Mouse (Mus musculus) CH12.LX (cell line): ENCODE data around the gene Asic1. TPM values are rescaled to one million over a fixed set of nuclear protein-coding genes. Genes with fewer than 3 reads are reported as not detected.

ENCODE experiments used
- DNase-seq: peaks from one replicate; pipeline ENCODE4 v3.0.0-alpha.2; 2013; ENCODE audit errors: extremely low read depth
- H3K27ac ChIP-seq: 2 replicates; pipeline ENCODE4 v1.5.1; 2012; ENCODE audit warnings: low read depth, mild to moderate bottlenecking, control low read depth, moderate library complexity; ENCODE audit not compliant: insufficient read depth
- H3K27me3 ChIP-seq: replicated peaks from 2 replicates; pipeline ENCODE3; 2012; ENCODE audit warnings: inconsistent platforms
- H3K36me3 ChIP-seq, 2 experiments: replicated peaks in 1 of 2; 2 replicates each; pipeline versions ENCODE3 to v1.6.1; 2012; ENCODE audit warnings: inconsistent platforms in 1 of 2, low read length in 1 of 2, mild to moderate bottlenecking in 1 of 2, mixed read lengths in 1 of 2, moderate library complexity in 1 of 2; ENCODE audit not compliant: control insufficient read depth in 1 of 2, insufficient read depth in 1 of 2
- H3K4me1 ChIP-seq, 2 experiments: 2 replicates each; pipeline ENCODE4 v1.6.1; 2012; ENCODE audit warnings: inconsistent platforms in 1 of 2, moderate library complexity in 1 of 2; ENCODE audit not compliant: insufficient read depth in 2 of 2, control insufficient read depth in 1 of 2
- H3K4me2 ChIP-seq: 2 replicates; pipeline ENCODE4 v1.6.1; 2012; ENCODE audit warnings: low read depth, mild to moderate bottlenecking, control low read depth; ENCODE audit not compliant: poor library complexity, insufficient read depth, severe bottlenecking
- H3K4me3 ChIP-seq, 3 experiments: fragments of 150-350 bp in 1 of 3; sonication (generic) in 1 of 3; replicated peaks in 1 of 3; 2 replicates each; pipeline versions ENCODE3 to v1.5.1; 2011 to 2012; ENCODE audit warnings: low read depth in 2 of 3, low read length in 2 of 3, mild to moderate bottlenecking in 2 of 3, moderate library complexity in 2 of 3, control low read depth in 1 of 3, improper control_type of control experiment in 1 of 3, inconsistent platforms in 1 of 3, mixed read lengths in 1 of 3; ENCODE audit not compliant: poor library complexity in 1 of 3
- H3K79me2 ChIP-seq: replicated peaks from 2 replicates; pipeline ENCODE4 v1.6.1; 2012; ENCODE audit warnings: mild to moderate bottlenecking, moderate library complexity; ENCODE audit not compliant: control insufficient read depth, poor library complexity, insufficient read depth, severe bottlenecking; ENCODE audit errors: extremely low read depth
- H3K9ac ChIP-seq: 2 replicates; pipeline ENCODE4 v1.6.1; 2012; ENCODE audit warnings: low read depth, mild to moderate bottlenecking, control low read depth, moderate library complexity; ENCODE audit not compliant: insufficient read depth
- H3K9me3 ChIP-seq: replicated peaks from 2 replicates; pipeline ENCODE3; 2012; ENCODE audit warnings: low read length, inconsistent platforms, mixed read lengths
- BHLHE40 ChIP-seq: IDR thresholded peaks from 2 replicates; pipeline ENCODE4 v1.6.1; 2011; ENCODE audit warnings: mild to moderate bottlenecking, low read depth, low read length, improper control_type of control experiment
- CHD1 ChIP-seq: IDR thresholded peaks from 2 replicates; pipeline ENCODE4 v1.6.1; 2012; ENCODE audit warnings: low read depth, low read length, improper control_type of control experiment, inconsistent platforms
- CTCF ChIP-seq, 2 experiments: IDR thresholded peaks in 1 of 2; conservative IDR thresholded peaks in 1 of 2; 2 replicates each; pipeline ENCODE4 v1.5.1; 2011 to 2012; ENCODE audit warnings: low read depth in 2 of 2, low read length in 2 of 2, improper control_type of control experiment in 1 of 2, inconsistent platforms in 1 of 2, mild to moderate bottlenecking in 1 of 2, moderate library complexity in 1 of 2
- EP300 ChIP-seq: IDR thresholded peaks from 2 replicates; pipeline ENCODE4 v1.6.1; 2011; ENCODE audit warnings: low read length, improper control_type of control experiment
- ETS1 ChIP-seq: conservative IDR thresholded peaks from 2 replicates; pipeline ENCODE4 v1.6.1; 2012; ENCODE audit warnings: low read depth, mild to moderate bottlenecking, inconsistent platforms, low read length, improper control_type of control experiment, moderate library complexity
- GABPA ChIP-seq: IDR thresholded peaks from 2 replicates; pipeline ENCODE4 v1.6.1; 2012; ENCODE audit warnings: low read depth, low read length, improper control_type of control experiment, inconsistent platforms; ENCODE audit not compliant: insufficient replicate concordance
- JUN ChIP-seq: IDR thresholded peaks from 2 replicates; pipeline ENCODE4 v1.6.1; 2011; ENCODE audit warnings: low read depth, mild to moderate bottlenecking, low read length, improper control_type of control experiment, moderate library complexity; ENCODE audit not compliant: insufficient read depth
- JUND ChIP-seq: conservative IDR thresholded peaks from 2 replicates; pipeline ENCODE4 v1.6.1; 2011; ENCODE audit warnings: low read depth, low read length, improper control_type of control experiment
- KAT2A ChIP-seq: IDR thresholded peaks from 2 replicates; pipeline ENCODE4 v1.6.1; 2012; ENCODE audit warnings: low read length, improper control_type of control experiment, inconsistent platforms; ENCODE audit not compliant: insufficient replicate concordance
- MAFK ChIP-seq: IDR thresholded peaks from 2 replicates; pipeline ENCODE4 v1.6.1; 2011; ENCODE audit warnings: low read length, improper control_type of control experiment; ENCODE audit not compliant: insufficient replicate concordance
- MAX ChIP-seq: IDR thresholded peaks from 2 replicates; pipeline ENCODE4 v1.6.1; 2011; ENCODE audit warnings: low read length, improper control_type of control experiment
- MAZ ChIP-seq: IDR thresholded peaks from 2 replicates; pipeline ENCODE4 v1.6.1; 2012; ENCODE audit warnings: low read depth, mild to moderate bottlenecking, inconsistent platforms, low read length, improper control_type of control experiment, moderate library complexity
- MEF2A ChIP-seq: IDR thresholded peaks from 2 replicates; pipeline ENCODE4 v1.6.1; 2014; ENCODE audit warnings: low read depth, mild to moderate bottlenecking, inconsistent platforms, low read length, improper control_type of control experiment, borderline replicate concordance
- NELFE ChIP-seq: IDR thresholded peaks from 2 replicates; pipeline ENCODE4 v1.6.1; 2011; ENCODE audit warnings: low read depth, low read length, improper control_type of control experiment
- NRF1 ChIP-seq: IDR thresholded peaks from 2 replicates; pipeline ENCODE4 v1.6.1; 2014; ENCODE audit warnings: low read depth, mild to moderate bottlenecking, inconsistent platforms, low read length, improper control_type of control experiment, moderate library complexity
- PAX5 ChIP-seq: IDR thresholded peaks from 2 replicates; pipeline ENCODE4 v1.6.1; 2012; ENCODE audit warnings: low read length, inconsistent platforms, mixed read lengths
- POLR2A ChIP-seq: IDR thresholded peaks from 2 replicates; pipeline ENCODE4 v1.6.1; 2011; ENCODE audit warnings: low read depth, mild to moderate bottlenecking, improper control_type of control experiment, low read length
- RAD21 ChIP-seq: IDR thresholded peaks from 2 replicates; pipeline ENCODE4 v1.6.1; 2011; ENCODE audit warnings: low read depth, mild to moderate bottlenecking, low read length, improper control_type of control experiment, moderate library complexity
- RCOR1 ChIP-seq: conservative IDR thresholded peaks from 2 replicates; pipeline ENCODE4 v1.6.1; 2012; ENCODE audit warnings: low read depth, mild to moderate bottlenecking, inconsistent platforms, low read length, improper control_type of control experiment
- SMC3 ChIP-seq: IDR thresholded peaks from 2 replicates; pipeline ENCODE4 v1.6.1; 2011; ENCODE audit warnings: low read depth, low read length, improper control_type of control experiment
- TBP ChIP-seq: conservative IDR thresholded peaks from 2 replicates; pipeline ENCODE4 v1.6.1; 2011; ENCODE audit warnings: low read depth, low read length, improper control_type of control experiment
- TCF12 ChIP-seq: IDR thresholded peaks from 2 replicates; pipeline ENCODE4 v1.6.1; 2014; ENCODE audit warnings: low read depth, mild to moderate bottlenecking, inconsistent platforms, low read length, improper control_type of control experiment
- UBTF ChIP-seq: IDR thresholded peaks from 2 replicates; pipeline ENCODE4 v1.6.1; 2012; ENCODE audit warnings: low read depth, mild to moderate bottlenecking, inconsistent platforms, low read length, improper control_type of control experiment, moderate library complexity
- USF1 ChIP-seq: IDR thresholded peaks from 2 replicates; pipeline ENCODE4 v1.6.1; 2014; ENCODE audit warnings: low read depth, mild to moderate bottlenecking, inconsistent platforms, low read length, improper control_type of control experiment
- ZC3H11A ChIP-seq: IDR thresholded peaks from 2 replicates; pipeline ENCODE4 v1.6.1; 2012; ENCODE audit warnings: low read depth, mild to moderate bottlenecking, inconsistent platforms, low read length, improper control_type of control experiment
- ZMIZ1 ChIP-seq: IDR thresholded peaks from 2 replicates; pipeline ENCODE4 v1.6.1; 2012; ENCODE audit warnings: low read depth, mild to moderate bottlenecking, inconsistent platforms, low read length, improper control_type of control experiment
- ZNF384 ChIP-seq: IDR thresholded peaks from 2 replicates; pipeline ENCODE4 v1.6.1; 2012; ENCODE audit warnings: low read depth, low read length, improper control_type of control experiment, inconsistent platforms
- dilution Hi-C: fragments of 300-500 bp; cut with MboI; formaldehyde crosslinking; loops from 2 replicates; pipeline ENCODE4 v1.14.3; 2020; ENCODE audit warnings: low sequenced_read_pairs; ENCODE audit not compliant: extremely low pct_unique_long_range_greater_than_20kb, extremely low pct_ligation_motif_present
- in situ Hi-C: fragments of 300-500 bp; cut with MboI; formaldehyde crosslinking; loops from 3 replicates; pipeline ENCODE4 v1.14.3; 2019; ENCODE audit warnings: low sequenced_read_pairs, low pct_ligation_motif_present, low pct_unique_long_range_greater_than_20kb, mixed read lengths
- polyA plus RNA-seq: library from polyadenylated mRNA; unstranded; fragments of >175 nt; gene quantifications from 2 replicates; pipeline ENCODE4 v1.2.1, GENCODE M21; 2012; ENCODE audit warnings: low read depth; ENCODE audit not compliant: insufficient read length
- total RNA-seq, 2 experiments: library from RNA; depleted of rRNA; stranded (reverse); fragments of 300-350 nt in 1 of 2; fragments of >200 nt in 1 of 2; gene quantifications; 2 replicates each; pipeline ENCODE4 v1.2.3; 2012 to 2014

Asic1 gene
- total and polyA plus RNA-seq, 3 experiments: 0.47 to 0.94 TPM; not detected in 1

- H3K79me2 ChIP-seq: peaks cover 11% of the 10 kb centered on the region; the same call in 1 of the 2 replicates
These were observed 54.3 kb downstream of the Asic1 start for GRCm38 (mm10) chr15:99724292-99725021.

GRCm38 (mm10) chr15:99725341-99726155, 55.4 kb downstream of the Asic1 start, which contains the start of gene Cox14:
Gene Cox14 (plus strand): TSS chr15:99725618.
- H3K9me3 ChIP-seq: peaks cover 4% of the 10 kb centered on the region
- in situ Hi-C loops (loop anchor here (5.0 kb wide), 2 partner anchors 47 to 182 kb away; partner anchors contain the start of gene Cers5), dilution Hi-C loops (no loop called here)
- peaks cover 4 to 21% of the 10 kb centered on the region in 2 experiments; a peak in 2 of 4 replicates for H3K4me1 ChIP-seq
- peak within 1 kb of the TSS; percentile 81 for H3K4me2 ChIP-seq
- H3K4me3 ChIP-seq: peak within 1 kb of the TSS; percentile 83 to 99 (median 98)
- H3K79me2 ChIP-seq: peaks cover 11% of the 10 kb centered on the region; the same call in 1 of the 2 replicates
- peaks cover 14 to 57% of the 10 kb centered on the region in 2 experiments for H3K36me3 ChIP-seq
- peak within 1 kb of the TSS; percentile 72 for H3K9ac ChIP-seq
- peak within 1 kb of the TSS; percentile 81 for H3K27ac ChIP-seq
- no peaks in the 10 kb centered on the region for H3K27me3 ChIP-seq
- peak; percentile 100 for DNase-seq
- TF ChIP-seq JUN: no peak
- peak; percentile 89 for TF ChIP-seq POLR2A
- no peak for TF ChIP-seq RCOR1
- TF ChIP-seq USF1: no peak
- no peak for TF ChIP-seq ZC3H11A
- no peak for TF ChIP-seq MAFK
- 0 out of 2 replicates have a peak, but pooled peaks have one; percentile 64 for TF ChIP-seq MAZ
- TF ChIP-seq ZNF384: no peak; the same call in 1 of the 2 replicates
- TF ChIP-seq CTCF (conservative IDR thresholded peaks at IDR 0.05 in 1 of 2, IDR thresholded peaks at IDR 0.05 in 1 of 2; ENCODE audit: low read depth in 2 of 2, low read length in 2 of 2): peak; percentile 82 to 95
- no peak for TF ChIP-seq EP300
- TF ChIP-seq JUND: peak; percentile 75
- peak; percentile 90 for TF ChIP-seq NRF1
- no peak for TF ChIP-seq MEF2A
- peak; percentile 79; the same call in 1 of the 2 replicates for TF ChIP-seq TBP
- no peak for TF ChIP-seq PAX5
- no peak; the same call in 1 of the 2 replicates for TF ChIP-seq GABPA
- no peak; the same call in 1 of the 2 replicates for TF ChIP-seq ETS1
- peak; percentile 87; the same call in 1 of the 2 replicates for TF ChIP-seq KAT2A
- TF ChIP-seq NELFE: peak; percentile 74
- TF ChIP-seq SMC3: peak; percentile 51
- peak; percentile 87 for TF ChIP-seq ZMIZ1
- TF ChIP-seq BHLHE40: peak; percentile 42; the same call in 1 of the 2 replicates
- TF ChIP-seq RAD21: peak; percentile 52
- peak; percentile 73; the same call in 1 of the 2 replicates for TF ChIP-seq UBTF
- peak; percentile 60; the same call in 1 of the 2 replicates for TF ChIP-seq MAX

More at GRCm38 (mm10) chr15:99724292-99725021, 54.3 kb downstream of the Asic1 start:
- peak; percentile 32 for DNase-seq
- peaks cover 4 to 21% of the 10 kb centered on the region in 2 experiments; a peak in 2 of 4 replicates for H3K4me1 ChIP-seq
- peak overlapping the region; percentile 10; the same call in 1 of the 2 replicates for H3K9ac ChIP-seq
- in situ Hi-C loops: loop anchor here (5.0 kb wide), 2 partner anchors 48 to 183 kb away; partner anchors contain the start of gene Cers5
- peak overlapping the region in 2 of 3 experiments; percentile 83 to 98 for H3K4me3 ChIP-seq
- peak in 1 of 2 experiments; percentile 59; a peak in 2 of 4 replicates for TF ChIP-seq CTCF (conservative IDR thresholded peaks at IDR 0.05 in 1 of 2, IDR thresholded peaks at IDR 0.05 in 1 of 2; ENCODE audit: low read depth in 2 of 2, low read length in 2 of 2)
- peak; percentile 87 for TF ChIP-seq MEF2A
- no peak for TF ChIP-seq TBP
- peak; percentile 36 for TF ChIP-seq SMC3
- no peak for TF ChIP-seq CHD1
- peak; percentile 8 for TF ChIP-seq RAD21
- peak; percentile 24; the same call in 1 of the 2 replicates for TF ChIP-seq TCF12
- TF ChIP-seq, all 38 proteins: peak for 5
- Histone ChIP-seq H3K36me3 (peaks cover 12 to 55% of the 10 kb centered on the region in 2 experiments), H3K4me2 (peak overlapping the region; percentile 53), H3K27me3 (no peaks in the 10 kb centered on the region), H3K27ac (no peak overlapping the region), H3K9me3 (peaks cover 4% of the 10 kb centered on the region)
- dilution Hi-C loops: no loop called here
